Mouse (Mus musculus) layer of hippocampus, postnatal 10 days (tissue): Measurements from ENCODE around the gene Arhgap20. TPM values are rescaled to one million over a fixed set of nuclear protein-coding genes. Genes with fewer than 3 reads are reported as not detected.

ENCODE experiments used
- DNase-seq, 2 experiments: peaks; one replicate each; pipeline ENCODE4 v3.0.0; 2021; ENCODE audit warnings: low spot score in 2 of 2
- total RNA-seq, 2 experiments: library from RNA; stranded (reverse); gene quantifications; 2 replicates each; pipeline ENCODE4 v1.2.3; 2021

Arhgap20 gene
- total RNA-seq, 2 experiments from 2014 or later = 51.1 to 57.7 TPM

GRCm38 (mm10) chr9:51798251-51798650 lies 33.1 kb downstream of the Arhgap20 start:
- DNase-seq = no peak

GRCm38 (mm10) chr9:51799156-51799555 lies 34.0 kb downstream of the Arhgap20 start:
- DNase-seq = no peak

GRCm38 (mm10) chr9:51807272-51807671 lies 42.1 kb downstream of the Arhgap20 start:
- DNase-seq = no peak

- DNase-seq = no peak
These were observed 47.8 kb downstream of the Arhgap20 start for GRCm38 (mm10) chr9:51812931-51813330.

- DNase-seq = no peak
These were observed 59.4 kb downstream of the Arhgap20 start for GRCm38 (mm10) chr9:51824516-51824915.

- no peak for DNase-seq
These were observed 66.5 kb downstream of the Arhgap20 start for GRCm38 (mm10) chr9:51831596-51831995.

- DNase-seq = no peak
These were observed 67.2 kb downstream of the Arhgap20 start for GRCm38 (mm10) chr9:51832368-51832767.

- no peak for DNase-seq
These were observed 72.6 kb downstream of the Arhgap20 start for GRCm38 (mm10) chr9:51837716-51838115.

- DNase-seq = no peak
These were observed 78.1 kb downstream of the Arhgap20 start for GRCm38 (mm10) chr9:51843216-51843615.

GRCm38 (mm10) chr9:51845796-51846195 lies 80.7 kb downstream of the Arhgap20 start:
- no peak for DNase-seq

- no peak for DNase-seq
These were observed 88.6 kb downstream of the Arhgap20 start for GRCm38 (mm10) chr9:51853772-51854171.

- DNase-seq = no peak
These were observed 99.1 kb downstream of the Arhgap20 start for GRCm38 (mm10) chr9:51864273-51864672.

GRCm38 (mm10) chr9:51866634-51867033 lies 101.5 kb downstream of the Arhgap20 start:
- DNase-seq = no peak

GRCm38 (mm10) chr9:51869056-51869455 lies 103.9 kb downstream of the Arhgap20 start:
- DNase-seq = no peak

GRCm38 (mm10) chr9:51874348-51874747 lies 109.2 kb downstream of the Arhgap20 start:
- DNase-seq = no peak

GRCm38 (mm10) chr9:51875531-51875930 lies 110.4 kb downstream of the Arhgap20 start:
- DNase-seq = no peak

- peak; percentile 16 for DNase-seq
These were observed 116.2 kb downstream of the Arhgap20 start for GRCm38 (mm10) chr9:51881386-51881785.

GRCm38 (mm10) chr9:51881881-51882280 lies 116.7 kb downstream of the Arhgap20 start:
- DNase-seq = no peak

- no peak for DNase-seq
These were observed 118.2 kb downstream of the Arhgap20 start for GRCm38 (mm10) chr9:51883319-51883718.

GRCm38 (mm10) chr9:51892921-51893320 lies 127.8 kb downstream of the Arhgap20 start:
- DNase-seq = no peak
